Mouse (Mus musculus) cerebellum, adult 2 months (tissue): ENCODE measurements at regions not wholly inside any gene's neighbourhood (a gene's known extent, or its start where the extent isn't known, plus 50 kb on each side); places are given as distances from the start of the nearest gene placed in this dataset.

Experiments
- CTCF ChIP-seq: fragments of 200-500 bp; IDR thresholded peaks from 2 replicates; pipeline ENCODE4 v1.5.1; 2011; ENCODE audit warnings: low read depth, mild to moderate bottlenecking, control low read depth, low read length, moderate library complexity, borderline replicate concordance; ENCODE audit not compliant: insufficient read depth
- POLR2A ChIP-seq: fragments of 200-500 bp; IDR thresholded peaks from 2 replicates; pipeline ENCODE4 v1.6.1; 2011; ENCODE audit warnings: low read length, control low read depth, borderline replicate concordance; ENCODE audit not compliant: insufficient read depth

GRCm38 (mm10) chr8:93683773-93684391 lies 125.9 kb upstream of the Gnao1 start:
- TF ChIP-seq CTCF, result no peak
- TF ChIP-seq POLR2A, result no peak
